Mouse (Mus musculus) kidney, adult 9 months (tissue): ENCODE measurements around the gene Nemp1.

Source experiments
- DNase-seq: peaks from one replicate; pipeline ENCODE4 v3.0.0; 2022

Nemp1 gene

DNA sequence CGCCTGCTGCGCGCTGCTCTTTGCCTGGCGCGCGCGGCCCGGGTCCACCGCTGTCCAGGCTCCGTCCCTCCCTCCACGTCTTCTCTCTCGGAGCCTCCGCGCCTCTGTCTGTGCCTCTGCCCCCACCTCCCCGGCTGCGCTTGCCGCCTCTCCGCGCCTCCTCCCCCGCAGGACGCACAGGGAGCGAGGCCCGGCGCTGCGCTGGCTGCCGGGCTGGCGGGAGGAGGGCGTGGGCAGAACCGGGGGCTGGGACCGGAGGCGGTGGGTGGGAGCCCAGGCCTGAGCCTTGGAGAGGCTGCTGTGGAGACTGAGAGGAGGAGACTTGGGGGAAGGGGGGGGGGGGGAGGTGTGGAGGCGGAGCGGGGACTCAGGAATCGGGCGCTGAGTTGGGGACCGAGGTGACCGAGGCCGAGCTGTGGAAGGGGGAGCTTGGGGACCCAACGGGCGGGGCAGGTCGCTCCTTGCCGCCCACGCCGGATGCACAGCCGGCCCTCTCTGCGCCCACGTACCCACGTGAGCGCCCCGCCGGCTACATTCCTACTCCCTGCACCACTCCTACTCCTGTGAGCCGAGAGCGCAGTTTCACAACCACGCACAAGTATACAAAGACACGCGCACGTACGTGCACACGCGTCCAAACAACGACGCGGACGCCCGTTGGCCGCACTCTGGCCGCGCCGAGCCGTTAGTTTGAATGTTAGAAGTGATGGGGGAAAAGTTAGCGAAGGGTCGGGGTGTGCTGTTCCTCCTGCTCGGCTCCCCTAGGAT lies at the start of gene Nemp1:
Gene Nemp1, plus strand, starts transcription at position 401 of the 768 bp plus-strand sequence.
- DNase-seq, result peak; percentile 85

DNA sequence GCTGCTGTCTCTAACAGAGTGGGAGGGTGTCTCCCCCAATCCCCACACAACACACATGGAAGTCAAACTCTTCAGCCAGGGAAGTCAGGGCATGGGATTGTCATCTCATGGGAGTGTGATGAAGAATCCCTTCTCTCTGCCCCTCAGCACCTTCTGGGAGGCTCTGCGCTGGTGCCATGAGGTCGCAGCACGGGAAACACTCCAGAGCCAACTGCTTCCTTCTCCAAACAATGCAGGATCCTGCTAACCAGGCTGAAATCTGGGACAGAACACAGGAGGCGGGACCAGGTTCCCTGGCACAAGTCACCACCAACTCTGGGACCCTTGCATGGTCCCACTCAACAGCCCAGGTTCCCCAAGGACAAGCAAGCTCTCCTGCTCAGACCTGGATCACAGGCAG lies 49.4 kb upstream of the Nemp1 start:
- DNase-seq, result no peak

DNA sequence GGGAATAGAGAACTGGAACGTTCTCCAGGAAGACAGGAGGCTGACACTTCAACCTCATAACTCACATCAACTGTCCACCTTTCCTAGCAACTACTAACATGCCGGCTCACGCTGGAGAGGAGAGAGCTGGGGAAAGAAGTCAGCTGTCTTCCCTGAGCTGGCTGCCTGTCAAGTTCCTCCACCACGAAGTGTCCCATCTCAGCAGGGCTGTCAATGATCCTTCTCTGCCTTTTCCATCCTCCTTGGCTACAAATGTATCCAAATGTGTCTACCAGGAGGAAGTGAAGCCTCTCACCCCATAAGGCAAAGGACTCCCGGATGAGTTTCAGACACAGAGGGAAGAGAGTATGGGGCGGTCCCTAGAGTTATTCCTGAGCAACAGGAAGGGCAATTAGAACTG lies 48.5 kb upstream of the Nemp1 start:
- no peak for DNase-seq

DNA sequence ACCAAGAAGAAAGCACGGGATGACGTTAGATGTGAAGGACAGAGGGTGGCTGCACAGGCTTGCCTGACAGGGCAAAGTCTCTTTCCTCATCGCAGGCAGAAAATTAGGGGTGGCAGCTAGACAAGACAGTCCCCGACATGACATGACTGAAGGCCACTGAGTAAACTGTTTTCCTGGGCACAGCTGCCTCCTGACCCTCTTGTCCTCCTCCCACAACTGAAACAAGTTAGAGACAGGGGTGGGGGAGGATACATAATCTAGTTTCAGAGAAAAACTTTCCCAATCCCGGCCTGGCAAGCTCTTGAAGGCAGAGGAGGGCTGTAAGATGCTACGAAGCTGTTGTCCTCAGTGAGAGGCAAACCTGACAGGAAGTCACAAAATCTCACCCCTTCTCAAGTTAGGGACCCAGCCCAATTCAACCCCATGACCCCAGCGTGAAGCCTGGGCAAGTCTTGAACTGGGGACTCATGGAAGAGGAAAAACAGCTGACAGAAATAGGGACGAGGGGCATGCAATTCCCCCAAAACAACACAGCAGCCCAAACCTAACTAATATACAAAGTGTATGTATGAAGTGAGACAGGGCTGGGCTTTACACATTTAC lies 47.5 kb upstream of the Nemp1 start:
- no peak for DNase-seq

DNA sequence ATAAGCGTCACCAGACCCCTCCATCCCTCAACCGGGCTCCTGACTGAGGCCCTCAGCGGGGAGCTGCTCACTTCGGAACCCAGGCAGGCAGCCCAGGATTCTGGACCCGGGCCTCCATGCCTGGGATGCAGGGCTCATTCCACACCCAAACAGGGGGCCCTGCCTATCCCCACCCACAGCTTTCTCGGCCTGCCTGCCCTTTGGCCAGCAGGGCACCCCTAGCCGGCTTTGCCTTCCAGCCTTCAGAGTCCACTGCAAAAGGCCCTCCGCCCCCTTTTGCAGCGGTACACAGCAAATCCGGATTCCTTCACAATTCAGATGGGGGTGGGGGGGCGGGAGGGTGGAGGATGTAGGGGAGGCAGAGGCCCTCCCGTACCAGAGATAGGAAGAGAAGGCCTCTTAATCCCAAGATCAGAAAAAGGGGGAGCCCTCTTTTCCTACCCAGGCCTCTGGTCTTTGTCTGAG lies 46.7 kb upstream of the Nemp1 start:
- no peak for DNase-seq

DNA sequence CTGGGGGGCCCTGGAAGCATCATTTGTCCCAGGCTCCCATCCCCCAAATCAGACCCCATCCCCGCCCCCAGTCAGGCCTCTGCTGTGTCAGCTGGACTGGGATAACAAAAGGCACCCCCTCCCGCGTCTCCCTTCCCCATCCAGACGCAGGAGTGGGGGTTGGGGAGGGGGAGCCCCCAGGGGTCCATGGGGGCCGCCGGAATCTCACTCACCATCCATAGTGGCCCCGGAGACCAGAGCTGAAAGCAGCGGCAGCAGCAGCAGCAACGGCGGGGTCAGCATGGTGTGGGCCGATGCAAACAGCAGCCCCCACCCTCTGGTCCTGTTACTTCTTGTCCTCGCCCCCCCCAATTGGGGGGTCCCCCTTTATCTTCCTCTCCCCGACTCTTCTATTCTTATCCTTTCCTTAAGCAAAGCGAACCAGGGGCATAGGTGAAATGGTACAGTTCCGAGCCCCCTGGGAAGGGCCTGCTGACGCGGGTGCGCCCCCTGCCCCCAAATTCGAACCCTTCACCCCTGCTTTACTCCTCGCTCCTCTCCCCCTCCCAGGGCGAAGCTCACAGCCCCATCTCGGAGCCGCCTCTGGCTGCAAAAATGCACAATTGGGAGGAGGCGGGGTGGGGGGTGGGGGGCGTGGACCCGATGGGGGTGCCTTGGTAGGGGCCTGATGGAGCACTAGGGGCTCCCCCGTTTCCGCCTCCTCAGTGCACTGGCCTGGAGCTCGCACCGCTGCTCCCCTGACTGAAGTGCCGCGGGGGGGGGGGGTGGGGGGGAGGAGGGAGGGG lies 46.1 kb upstream of the Nemp1 start, which contains the start of gene Lrp1:
Gene Lrp1, minus strand, starts transcription at position 743 of the 785 bp plus-strand sequence.
- DNase-seq, result no peak

DNA sequence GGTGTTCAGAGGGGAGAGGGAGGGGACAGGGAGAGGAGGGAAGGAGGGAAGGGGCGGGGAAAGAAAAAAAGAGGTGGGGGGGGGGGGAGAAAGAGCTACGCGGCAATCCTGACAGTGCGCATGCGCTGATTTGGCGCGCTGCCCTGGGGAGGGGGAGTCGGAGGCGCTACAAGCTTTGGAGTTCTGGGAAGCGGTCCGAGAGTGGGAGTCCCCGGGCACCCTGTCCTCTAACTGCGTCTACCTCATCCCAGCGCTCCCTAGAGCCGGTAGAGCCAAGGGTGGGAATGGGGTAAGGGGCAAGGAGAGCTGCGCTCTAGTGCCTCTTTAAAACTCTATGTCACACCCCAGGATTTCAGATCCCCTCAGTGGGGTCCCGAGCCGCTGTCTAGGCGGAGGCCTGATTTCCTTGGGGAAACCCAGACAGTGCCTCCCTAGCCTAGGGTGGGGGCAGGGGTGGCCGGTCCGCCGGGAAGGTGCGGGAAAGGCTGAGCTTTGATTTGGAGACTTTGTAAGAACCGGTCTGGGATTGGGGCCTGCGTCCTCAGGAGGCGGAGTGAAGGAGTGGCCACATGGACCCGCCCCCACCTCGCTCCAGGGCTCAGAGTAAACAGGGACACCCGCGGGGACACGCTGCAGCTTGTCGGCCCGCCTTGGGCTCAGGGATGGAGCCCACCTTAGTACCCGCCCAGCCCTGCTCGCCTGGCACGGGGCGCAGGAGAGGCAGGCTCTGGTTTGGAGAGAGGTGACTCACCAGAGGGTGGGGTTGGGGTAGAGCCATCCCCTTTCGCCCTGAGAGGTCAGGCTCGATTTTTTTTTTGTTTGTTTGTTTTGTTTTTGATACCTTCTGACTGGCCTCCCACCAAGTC lies 45.3 kb upstream of the Nemp1 start:
- DNase-seq, result peak; percentile 95

DNA sequence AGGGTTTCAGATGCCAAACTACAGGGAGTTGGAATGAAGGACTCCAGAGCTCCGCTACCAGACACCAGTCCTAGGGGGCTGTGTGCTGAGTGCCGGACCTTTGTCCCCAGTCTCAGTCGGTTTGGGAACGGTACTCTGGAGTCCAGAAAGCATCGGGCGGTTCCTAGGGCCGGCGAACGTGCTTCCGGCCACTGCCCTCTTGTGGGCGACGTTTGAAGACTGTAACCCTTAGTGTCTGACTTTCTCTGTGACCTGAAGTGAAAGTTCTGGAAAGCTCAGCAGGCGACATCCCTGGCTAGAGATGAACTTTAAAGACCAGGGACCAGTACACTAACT lies 44.7 kb upstream of the Nemp1 start:
- peak; percentile 87 for DNase-seq

DNA sequence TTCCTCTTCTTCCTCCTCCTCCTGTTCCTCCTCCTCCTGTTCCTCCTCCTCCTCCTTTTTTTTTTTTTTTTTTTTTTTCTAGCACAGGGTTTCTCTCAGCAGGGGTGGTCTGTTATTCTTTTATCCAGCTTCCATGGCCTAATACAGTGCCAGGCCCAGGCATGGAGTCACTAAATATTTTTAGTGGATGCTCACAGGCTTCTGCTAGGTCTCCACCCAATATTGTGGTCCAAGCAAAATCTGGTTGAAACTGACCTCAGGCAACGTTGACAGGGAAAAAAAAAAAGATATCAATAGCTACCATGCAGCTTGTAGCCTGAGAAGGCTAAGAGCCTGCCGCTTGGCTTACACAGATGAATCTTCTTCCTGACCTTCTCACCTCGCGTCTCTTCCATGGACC lies 44.0 kb upstream of the Nemp1 start:
- DNase-seq, result no peak

DNA sequence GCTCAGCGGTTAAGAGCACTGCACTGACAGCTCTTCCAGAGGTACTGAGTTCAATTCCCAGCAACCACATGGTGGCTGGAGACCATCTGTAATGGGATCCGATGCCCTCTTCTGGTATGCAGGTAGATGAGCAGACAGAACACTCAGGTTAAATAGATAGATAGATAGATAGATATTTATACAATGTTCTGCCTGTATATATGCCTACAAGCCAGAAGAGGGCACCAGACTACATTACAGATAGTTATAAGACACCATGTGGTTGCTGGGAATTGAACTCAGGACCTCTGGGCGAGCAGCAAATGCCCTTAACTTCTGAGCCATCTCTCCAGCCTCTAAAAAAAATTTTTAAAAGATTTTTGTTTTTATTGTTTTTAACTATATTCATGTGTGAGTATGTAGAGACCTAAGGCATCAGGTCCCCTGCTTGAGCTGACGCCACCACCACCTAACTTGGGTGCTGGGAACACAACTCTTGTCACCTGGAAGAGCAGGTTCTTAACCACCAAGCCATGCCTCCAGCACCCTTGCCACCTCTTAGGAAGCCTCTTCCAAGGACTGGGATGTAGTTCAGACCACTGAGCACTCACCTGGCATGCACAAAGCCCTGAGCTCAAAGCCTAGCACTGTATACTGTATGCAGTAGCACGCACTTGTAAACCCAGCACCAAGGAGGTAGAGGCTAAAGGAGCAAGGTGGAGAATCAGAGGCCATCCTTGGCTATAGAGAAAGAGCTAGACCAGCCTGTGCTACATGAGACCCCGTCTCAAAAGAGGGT lies 43.1 kb upstream of the Nemp1 start:
- no peak for DNase-seq

DNA sequence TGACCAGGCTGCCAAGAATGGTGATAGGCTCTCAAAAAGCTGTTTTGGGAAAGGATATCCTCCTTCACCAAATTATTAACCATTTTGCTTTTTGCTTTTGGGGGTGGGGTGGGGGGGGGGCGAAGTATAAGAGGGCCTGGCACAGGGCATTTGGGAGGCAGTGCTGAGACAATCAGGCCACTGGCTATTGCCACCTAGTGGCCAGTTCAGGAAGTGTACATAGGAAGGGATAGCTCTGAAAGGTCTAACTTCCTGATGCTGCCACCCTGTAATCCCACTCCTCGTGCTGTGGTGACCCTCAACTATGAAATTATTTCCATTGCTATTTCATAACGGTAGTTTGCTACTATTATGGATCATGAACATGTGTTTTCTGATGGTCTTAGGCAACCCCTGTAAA lies 40.3 kb upstream of the Nemp1 start:
- DNase-seq, result peak; percentile 56

DNA sequence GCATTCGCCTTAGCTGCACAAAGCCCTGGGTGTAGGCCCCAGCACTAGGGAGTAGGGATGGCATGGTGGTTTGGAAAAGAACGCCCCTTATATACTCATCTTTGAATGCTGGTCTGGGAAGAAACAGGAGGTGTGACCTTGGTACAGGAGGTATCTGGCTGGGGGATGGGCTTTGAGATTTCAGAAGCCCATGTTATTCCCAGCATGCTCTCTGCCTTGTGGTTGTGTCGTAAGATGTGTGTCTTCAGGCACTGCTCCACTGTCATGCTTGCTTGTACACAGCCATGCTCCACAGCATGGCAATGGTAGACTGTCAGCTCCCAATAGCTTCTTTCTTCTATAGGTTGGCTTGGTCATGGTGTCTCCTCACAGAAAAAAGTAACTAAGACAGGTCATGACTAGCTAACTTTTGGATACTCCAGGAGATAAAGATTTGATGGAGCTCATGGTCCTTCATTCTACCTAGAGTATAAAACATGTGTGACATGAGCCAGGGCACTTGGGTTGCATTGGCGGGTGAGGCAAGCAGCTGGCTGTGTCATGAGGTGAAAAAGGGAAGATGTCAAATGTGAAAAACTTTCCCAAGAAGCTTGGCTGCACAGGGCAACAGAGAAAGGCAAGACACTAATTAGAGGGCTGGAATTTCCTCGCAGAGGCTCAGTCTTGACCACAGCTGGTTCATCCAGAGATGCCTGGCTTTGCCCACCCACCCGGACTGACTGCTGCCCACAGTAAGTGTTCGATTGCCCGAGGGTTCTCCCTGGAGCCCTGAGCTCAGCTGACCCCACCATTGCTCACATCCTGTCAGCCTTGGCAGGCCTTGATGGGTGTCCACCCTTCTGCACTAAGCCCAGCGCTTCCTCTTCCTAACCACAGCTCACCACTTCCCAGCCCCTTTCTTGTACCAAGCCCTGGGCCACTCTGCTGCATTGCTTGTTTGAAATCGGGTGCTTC lies 35.2 kb upstream of the Nemp1 start:
- DNase-seq, result no peak

DNA sequence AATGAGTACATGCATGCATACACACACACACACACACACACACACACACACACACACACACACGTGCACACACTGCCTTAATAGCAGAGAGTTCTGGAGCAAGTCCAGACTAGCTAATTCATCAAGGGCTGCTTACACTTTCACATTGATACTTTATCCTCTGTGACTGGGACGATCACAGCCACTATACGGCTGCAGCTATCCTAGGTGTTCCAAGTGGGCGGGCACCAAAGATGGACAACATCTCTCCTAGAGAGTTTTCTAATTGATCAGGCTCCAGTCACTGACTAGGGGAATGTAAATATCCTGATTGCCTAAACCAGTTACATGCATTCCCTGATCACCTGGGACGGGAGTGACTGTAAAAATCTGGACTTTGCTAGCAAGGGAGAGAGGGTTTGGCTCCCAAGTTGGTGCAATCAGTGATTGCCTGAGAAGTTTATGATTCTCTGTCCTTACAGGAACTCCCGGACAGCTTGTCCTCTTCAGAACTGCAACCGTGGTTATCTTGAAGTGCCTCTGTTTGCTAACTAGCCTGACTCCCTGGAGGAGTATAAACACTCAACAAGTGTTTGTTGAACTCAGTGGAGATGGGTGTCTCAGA lies 33.9 kb upstream of the Nemp1 start:
- no peak for DNase-seq

DNA sequence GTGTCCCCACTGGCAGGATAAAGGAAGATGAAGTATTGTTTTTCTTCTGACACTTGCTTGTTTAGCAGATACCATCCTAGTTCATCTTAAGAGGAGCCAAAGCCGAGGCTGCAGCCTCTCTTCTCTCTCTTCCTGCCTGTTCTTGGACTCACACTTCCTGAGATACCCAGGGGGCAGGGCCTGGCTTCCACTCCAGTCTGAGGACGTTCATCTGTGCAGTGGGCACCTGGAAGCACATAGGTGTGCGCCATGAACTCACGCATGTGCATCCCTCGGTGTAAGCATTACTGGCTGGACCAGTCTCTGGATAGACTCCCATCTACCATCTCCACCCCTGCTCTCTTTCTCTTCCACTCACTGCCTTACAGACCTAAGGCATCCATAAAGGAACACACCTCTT lies 26.3 kb upstream of the Nemp1 start:
- DNase-seq, result no peak

DNA sequence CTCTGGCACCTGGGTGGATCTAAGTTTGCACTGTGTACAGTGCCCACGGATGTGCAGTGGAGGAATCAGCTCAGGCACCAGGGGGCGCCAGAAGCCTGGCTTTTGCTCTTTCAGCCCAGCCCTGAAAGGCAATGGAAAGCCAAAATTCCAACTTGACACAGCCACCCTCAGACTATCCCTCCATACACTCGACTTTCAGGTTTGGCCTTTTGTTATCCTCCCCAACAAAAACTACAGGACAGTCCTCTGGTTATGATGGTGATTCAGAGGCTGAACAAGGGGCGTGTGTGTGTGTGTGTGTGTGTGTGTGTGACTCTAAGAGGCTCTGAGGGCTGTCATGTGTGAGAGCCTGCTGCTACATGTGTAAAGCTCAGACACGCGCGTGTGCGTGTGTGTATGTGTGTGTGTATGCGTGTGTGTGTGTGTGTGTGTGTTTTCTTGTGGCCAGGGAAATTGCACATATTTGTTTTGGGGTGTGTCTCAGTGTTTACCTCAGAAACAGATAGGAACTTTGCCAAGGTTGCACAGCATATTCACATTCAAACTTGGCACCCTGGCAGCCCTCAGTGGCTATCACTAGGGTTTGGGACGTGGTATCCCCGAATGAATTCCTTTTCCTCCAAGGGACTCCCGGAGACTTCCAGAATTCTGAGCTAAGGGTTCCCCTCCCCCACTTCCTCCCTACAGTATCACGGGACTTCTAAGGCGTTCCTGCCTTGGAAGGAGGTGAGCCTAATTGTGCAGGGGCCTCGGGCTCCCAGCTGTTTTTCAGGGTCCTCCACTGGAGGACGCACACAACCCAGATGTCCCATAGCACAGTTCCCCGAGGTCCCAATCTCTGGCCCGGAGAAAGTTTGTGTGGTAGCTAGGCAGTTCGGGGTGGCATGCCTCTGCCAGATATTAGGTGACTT lies 24.6 kb upstream of the Nemp1 start:
- DNase-seq, result peak; percentile 93

DNA sequence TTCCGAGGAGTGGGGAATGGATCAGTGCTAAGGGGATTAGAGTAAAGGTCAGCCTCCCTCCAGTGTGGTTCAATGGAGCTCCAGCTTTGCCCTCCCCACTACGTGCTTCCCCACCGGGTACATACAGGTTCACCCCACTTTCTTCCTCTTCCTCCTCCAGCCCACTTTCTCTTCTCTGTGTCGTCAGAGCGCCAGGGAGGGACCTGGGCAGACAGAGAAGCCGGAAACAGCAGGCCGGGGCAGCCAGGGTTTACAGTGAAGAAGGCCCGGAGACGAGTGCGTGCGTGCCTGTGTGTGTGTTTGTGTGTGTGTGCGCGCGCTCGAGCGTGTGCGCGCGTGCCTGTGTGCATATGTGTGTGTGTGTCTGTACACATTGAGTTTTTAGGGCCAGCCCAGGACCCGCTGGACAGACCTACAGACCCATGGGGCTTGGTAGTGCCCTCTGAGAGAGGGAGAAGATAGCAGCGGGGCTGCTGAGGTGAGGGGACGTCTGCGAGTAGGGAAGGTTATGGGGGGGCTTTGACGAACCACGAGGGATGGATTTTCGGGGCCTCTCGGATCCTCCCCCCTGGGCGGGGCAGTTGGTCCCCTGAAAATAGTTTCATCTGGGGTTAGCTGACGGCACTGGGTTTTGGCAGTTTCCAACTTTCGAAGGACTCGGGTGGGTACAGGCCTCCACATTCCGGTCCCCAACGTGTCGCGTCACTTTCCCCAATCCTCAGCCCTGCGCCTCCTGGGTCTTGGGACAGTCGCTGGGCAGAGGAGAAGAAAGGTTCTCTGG lies 23.7 kb upstream of the Nemp1 start, which contains the start of gene Stat6:
Gene Stat6, plus strand, starts transcription at position 215 of the 781 bp plus-strand sequence.
- DNase-seq, result peak; percentile 86

DNA sequence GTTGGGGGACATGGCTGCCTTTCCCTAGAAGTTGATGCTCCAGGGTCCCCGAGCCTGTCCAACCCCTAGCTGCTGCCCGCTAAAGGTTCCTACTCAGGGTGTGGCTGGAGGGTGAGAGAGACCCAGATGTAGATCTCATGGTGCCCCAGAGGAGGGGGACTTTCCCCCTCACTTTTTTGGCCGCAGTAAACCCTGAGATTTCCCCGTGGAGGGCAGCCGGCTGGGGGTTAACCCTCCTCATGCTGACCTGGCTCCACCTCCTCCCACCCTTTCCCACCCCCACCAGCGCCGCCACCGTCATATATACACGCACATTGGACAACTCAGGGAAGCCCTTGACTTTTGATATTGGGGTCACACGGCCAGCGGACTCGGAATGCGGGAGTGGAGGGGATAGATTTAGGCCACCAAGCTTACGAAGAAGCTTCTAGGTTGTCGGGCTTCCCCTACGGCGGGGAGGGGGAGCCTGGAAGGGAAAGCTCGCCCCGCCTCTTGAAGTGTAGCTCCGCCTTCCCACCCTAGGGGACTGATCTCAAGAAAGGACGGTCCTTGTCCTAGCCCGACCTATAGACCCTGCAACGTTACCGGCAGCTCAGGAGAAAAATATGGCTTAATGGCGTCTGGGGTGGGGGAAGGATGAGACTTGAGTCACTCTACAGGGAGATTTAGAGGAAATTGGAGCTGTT lies 23.0 kb upstream of the Nemp1 start:
- DNase-seq, result peak; percentile 88

DNA sequence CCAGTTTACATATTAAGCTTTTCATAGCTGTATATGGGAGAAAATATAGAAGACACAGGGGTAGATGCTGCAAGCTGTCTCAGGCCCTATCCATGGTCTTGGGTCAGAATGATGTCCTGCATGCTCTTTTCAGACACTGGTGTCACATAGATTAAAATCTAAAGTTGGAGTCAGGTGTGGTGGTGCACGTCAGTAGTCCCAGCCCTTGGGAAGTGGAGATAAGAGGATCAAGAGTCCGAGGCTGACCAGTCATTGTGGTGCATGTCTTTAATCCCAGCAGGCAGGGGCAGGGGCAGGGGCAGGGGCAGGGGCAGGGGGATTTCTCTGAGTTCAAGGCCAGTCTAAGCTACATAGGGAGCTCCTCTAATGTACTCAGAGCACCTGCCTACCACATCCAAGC lies 20.9 kb upstream of the Nemp1 start:
- no peak for DNase-seq
